Mouse (Mus musculus): ENCODE data around the gene Spsb4.

GRCm38 (mm10) chr9:96934816-96935215 lies 83.8 kb downstream of the Spsb4 start:
- TF ChIP-seq CTCF (IDR thresholded peaks at IDR 0.05; ENCODE audit: low read depth, low read length) = no peak
- no peak for TF ChIP-seq POLR2A (IDR thresholded peaks at IDR 0.05; ENCODE audit: extremely low read depth, insufficient read depth, low read length)
